Mouse (Mus musculus) frontal cortex, postnatal 10 days (tissue): ENCODE results near the gene Pcdh18.

ENCODE experiments used
- DNase-seq, 2 experiments: peaks; one replicate each; pipeline ENCODE4 v3.0.0; 2022; ENCODE audit warnings: low spot score in 2 of 2, mixed read lengths in 1 of 2

Gene Pcdh18

GRCm38 (mm10) chr3:49756870-49757625 lies at the start of gene Pcdh18:
Gene Pcdh18, minus strand, starts transcription at chr3:49757325.
- DNase-seq, result peak; percentile 55 to 78

DNA sequence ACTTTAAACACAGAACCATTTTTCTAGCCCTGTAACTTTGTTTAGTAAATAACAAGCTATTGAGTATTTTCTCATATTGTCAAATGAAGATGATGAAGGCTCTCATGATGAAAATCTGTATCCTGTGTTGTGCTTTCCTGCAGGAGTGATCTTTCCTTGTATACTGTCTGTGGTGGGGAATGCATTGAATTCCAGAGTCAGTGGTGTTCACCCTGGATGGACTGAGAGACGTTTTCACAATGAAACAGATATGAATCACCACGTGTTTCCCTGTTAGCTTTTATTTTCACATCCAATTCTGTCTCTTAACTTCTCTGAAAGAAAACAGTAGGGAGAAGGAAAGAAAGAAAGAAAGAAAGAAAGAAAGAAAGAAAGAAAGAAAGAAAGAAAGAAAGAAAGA lies 49.7 kb upstream of the Pcdh18 start:
- no peak for DNase-seq

DNA sequence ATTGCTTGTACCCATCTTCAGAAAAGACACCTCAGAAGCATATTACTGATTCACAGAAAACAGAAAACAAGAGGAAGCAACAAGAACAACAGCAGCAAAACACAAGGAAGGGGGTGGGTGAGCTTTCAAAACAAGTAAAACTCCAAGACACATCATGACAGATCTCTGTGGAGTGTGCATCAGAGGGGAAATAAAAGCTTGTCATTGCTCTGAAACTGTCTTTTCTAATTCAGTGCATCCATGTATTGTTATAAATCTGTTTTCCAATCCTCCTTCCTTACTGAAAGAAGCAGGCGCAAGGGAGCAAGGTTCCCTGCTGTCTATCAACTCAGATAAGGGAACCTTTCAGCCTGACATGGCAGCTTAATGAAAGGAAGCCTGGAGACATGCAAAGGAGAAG lies 48.4 kb upstream of the Pcdh18 start:
- DNase-seq, result no peak

GRCm38 (mm10) chr3:49788296-49788695 lies 31.2 kb upstream of the Pcdh18 start:
- DNase-seq, result no peak

DNA sequence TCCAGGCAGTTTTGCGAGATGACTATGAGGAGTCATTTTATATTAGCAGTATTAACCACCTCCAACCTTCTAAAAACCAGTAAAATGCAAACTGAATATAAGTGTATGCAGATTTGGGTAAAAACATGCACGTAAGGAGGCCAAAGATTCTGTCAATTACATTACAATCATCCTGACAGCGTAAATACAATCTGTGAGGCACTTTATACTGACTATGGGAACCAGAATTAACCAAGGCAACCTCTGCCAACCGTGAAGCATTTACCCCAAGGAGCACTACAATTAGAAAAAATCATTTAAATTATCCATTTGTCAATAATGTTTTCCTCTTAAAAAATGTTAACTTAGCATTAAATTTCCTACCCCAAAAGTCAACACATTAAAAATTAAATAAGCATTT lies 30.6 kb upstream of the Pcdh18 start:
- no peak for DNase-seq

- DNase-seq, result no peak
These were observed 12.0 kb upstream of the Pcdh18 start for GRCm38 (mm10) chr3:49768992-49769738.

- DNase-seq, result no peak
These were observed 5.6 kb upstream of the Pcdh18 start for GRCm38 (mm10) chr3:49762711-49763110.

GRCm38 (mm10) chr3:49761971-49762370 lies 4.8 kb upstream of the Pcdh18 start:
- DNase-seq, result no peak

GRCm38 (mm10) chr3:49757626-49758019 lies 498 bp upstream of the Pcdh18 start:
- DNase-seq, result no peak

DNA sequence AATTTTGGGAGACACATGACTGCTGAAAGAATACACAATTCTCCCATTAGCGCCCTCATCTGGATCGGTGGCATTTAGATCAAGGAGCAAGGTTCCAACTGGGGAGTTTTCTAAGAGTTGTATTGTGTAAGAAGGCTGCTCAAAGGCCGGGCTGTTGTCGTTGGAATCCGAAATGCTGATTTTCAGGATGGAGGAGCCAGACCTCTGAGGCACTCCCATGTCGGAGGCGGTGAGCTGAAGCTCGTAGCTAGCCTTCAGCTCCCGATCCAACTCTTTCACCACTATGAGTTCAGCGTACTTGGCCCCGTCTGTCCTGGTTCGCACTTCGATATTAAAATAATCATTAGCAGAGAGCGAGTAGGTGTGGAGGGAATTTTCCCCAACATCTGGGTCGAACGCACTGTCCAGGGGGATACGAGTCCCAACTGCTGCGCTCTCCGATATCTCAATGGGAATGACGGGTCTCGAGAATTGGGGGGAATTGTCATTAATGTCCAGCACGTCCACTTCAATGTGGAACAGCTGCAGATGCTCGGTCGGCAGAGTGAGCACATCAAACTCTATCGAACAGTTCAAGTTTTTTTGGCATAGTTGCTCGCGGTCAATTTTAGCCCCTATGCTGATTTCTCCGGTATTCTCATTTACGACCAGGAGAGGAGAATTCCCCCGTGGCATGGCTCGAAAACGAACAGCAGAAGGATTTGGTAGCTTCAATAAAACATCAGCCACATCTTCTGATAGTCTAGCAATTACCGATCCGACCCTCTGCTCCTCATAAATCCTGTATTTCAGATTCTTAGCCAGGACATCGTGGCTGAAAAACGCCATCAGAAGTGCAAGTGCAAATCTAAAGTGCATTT lies 909 bp downstream of the Pcdh18 start:
- DNase-seq, result peak in 1 of 2 experiments; percentile 29

- DNase-seq, result no peak
These were observed 4.4 kb downstream of the Pcdh18 start for GRCm38 (mm10) chr3:49752766-49753165.

DNA sequence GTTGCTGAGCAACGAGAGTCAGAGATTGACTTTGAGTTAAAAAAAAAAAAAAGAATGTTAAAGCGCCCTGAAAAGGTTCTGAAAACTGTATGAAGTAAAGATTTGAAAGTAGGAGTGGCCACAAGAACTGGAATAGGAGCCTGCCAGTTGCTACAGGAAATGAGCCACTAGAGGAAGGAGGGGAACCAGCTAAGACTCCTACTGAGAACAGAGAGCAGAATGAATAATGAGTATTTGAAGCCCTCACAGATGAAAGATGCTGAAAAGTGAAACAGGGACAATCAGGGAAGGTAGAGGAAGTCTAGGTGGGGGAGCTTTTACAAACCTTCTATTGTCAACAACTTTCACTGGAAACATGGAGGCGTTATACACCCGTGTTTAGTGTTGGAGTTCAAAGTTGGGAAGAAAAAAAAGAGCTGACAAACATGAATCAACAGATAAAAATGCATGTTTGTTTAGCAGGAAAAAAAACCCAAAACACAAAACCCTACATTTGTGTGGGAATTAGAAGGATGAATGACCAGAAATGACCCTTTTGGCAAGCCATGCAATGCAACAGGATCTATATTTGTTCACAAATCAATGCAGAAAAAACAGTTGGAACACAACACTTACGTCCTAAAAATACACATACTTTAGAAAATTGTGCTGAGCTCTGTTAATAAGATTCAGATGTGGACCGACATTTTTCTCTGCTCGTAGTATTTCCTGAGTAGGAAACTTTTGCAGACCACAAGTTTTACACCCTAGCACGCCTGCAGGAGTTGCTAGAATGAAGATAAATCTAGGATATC lies 7.4 kb downstream of the Pcdh18 start:
- no peak for DNase-seq

DNA sequence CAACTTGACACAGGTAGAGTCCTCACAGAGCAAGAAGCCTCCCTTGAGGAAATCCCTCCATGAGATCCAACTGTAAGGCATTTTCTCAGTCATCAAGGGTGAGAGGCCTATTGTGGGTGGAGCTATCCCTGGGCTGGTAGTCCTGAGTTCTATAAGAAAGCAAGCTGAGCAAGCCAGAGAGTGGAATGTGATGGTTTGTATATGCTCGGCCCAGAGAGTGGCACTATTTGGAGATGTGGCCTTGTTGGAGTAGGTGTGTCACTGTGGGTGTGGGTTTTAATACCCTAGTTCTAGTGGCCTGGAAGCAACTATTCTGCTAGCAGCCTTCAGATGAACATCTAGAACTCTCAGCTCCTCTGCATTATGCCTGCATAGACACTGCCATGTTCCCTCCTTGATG lies 9.1 kb downstream of the Pcdh18 start:
- DNase-seq, result no peak

DNA sequence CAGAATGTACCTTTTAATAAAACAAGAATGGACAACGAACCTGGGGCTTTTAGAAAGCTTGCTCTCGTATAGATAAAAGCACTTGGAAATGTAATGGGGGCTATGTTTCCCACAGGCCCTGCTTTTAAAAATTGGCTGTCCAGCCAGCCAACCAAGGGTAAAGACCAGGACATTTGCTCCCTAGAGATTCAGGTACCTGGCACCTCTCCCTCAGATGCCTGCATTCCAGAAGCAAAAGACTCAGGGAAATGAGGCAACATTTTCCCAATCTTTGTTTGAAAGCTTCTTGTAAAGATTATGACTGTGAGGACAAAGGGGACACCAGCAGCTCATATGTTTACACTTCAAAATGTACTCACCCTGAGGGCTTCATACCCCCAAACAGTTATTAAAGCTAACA lies 18.1 kb downstream of the Pcdh18 start:
- no peak for DNase-seq

DNA sequence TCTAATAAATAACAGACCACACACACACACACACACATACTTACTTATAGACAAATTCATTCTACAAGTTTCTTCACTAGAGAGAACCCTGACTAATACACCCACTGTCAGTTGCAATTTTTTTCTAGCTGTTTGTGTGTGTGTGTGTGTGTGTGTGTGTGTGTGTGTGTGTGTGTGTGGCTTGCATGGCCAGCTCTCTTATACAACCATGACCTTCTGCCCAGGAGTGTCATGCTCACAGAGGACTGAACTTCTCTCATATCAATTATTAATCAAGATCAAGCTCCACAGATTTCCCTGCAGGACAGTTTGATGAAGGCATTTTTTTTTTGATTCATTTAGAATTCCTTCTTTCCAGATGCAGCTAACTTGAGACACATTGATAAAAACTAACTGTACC lies 18.6 kb downstream of the Pcdh18 start:
- DNase-seq, result no peak

DNA sequence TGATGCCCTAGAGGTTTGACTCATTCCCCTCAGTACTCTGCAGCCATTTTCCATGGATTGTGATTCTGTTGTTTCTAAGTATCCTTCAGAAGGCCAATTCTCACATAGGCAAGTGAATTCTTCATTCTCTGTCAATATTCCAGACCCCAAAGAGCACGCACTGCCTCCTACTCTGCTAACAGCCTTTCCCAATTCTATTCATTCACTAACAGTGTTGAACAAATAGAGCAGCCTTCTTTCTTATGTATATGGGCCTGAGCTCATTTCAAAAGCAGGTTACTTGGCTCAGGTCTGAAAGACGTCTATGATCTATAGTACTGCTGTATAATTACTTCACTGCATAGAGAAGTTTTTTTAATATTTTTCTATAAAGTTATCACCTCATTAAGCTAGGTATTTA lies 50.6 kb downstream of the Pcdh18 start:
- DNase-seq, result no peak

DNA sequence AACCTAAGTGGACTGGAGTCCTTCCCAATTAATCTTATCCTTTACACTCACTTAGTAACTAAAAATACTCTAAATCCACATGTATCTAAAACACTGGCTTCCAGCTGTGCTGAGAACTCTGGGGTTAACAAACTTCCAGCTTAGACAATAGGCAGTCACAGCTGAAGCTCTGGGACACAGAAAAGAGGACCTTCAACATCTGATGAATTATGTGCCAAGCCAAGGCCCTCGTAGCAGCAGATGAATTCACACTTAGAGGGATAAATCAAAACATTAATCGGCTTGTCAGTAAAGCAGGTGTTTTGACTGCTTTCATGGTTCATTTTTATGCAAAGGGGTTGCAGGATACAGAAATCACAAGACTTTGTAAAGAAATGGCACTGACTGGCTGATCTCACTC lies 57.2 kb downstream of the Pcdh18 start:
- no peak for DNase-seq
